Mouse (Mus musculus): Measurements from ENCODE around the gene Map6d1.

The Map6d1 gene

DNA sequence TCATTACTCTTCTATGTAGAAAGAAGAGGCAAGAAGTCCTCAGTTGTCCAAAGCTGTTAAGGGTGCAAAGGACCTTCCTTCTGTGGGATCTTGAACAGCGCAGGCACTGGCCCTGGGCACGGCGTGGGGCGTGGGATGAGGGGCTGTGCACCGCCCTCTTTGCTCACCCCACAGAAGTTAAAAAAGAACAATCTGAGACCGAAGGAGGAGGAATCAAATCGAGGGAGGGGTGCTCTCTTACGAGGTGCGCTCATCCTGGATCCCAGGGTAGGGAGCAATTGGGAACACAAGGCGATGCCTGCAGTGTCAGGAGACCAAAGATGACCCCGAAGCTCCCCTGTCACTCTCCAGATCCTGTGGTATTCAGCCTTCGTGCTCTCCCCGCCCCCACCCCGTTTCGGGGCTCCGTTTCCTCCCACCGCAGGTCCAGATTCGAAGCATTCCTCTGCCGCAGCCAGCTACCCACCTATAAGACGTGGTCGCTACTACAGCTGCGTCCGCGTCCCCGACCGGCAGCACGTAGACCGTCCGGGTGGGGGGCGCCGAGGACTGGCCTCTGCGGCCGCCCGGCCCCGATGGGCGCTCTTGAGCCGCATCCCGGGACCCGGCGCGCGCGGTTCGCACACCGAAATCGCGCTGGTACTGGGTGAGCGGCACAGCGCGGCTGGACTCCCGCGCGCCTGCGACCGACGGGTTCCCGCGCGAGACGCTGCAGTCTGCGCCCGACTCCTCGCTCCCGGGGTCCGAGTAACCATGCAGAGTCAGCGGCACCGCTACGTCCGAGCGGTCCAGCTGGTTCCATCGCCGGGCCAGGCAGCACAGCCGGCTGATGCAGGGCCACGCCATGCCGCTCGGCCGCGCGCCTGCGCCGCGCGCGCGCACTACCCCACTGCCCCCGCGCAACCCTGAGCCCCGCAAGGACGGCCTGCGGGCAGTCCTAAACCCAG lies at the start of gene Map6d1:
Map6d1 (minus strand) TSS at position 891 of the 947 bp plus-strand sequence.
- Histone ChIP-seq H3K27me3 (ENCODE audit: insufficient read depth, low read length) (peaks cover 57% of the 10 kb centered on the region), H3K4me3 (replicated peaks; ENCODE audit: low read length) (peak within 1 kb of the TSS; percentile 91), H3K4me1 (replicated peaks; ENCODE audit: low read depth, low read length) (peaks cover 12% of the 10 kb centered on the region), H3K36me3 (ENCODE audit: insufficient read depth, low read length) (no peaks in the 10 kb centered on the region), H3K9me3 (ENCODE audit: low read length) (no peaks in the 10 kb centered on the region)
- no peak for TF ChIP-seq POU5F1 (IDR thresholded peaks at IDR 0.05; ENCODE audit: borderline replicate concordance, low read length)
- TF ChIP-seq CTCF (conservative IDR thresholded peaks at IDR 0.05; ENCODE audit: low read length): no peak
- TF ChIP-seq NANOG (IDR thresholded peaks at IDR 0.05; ENCODE audit: borderline replicate concordance, low read length): no peak

DNA sequence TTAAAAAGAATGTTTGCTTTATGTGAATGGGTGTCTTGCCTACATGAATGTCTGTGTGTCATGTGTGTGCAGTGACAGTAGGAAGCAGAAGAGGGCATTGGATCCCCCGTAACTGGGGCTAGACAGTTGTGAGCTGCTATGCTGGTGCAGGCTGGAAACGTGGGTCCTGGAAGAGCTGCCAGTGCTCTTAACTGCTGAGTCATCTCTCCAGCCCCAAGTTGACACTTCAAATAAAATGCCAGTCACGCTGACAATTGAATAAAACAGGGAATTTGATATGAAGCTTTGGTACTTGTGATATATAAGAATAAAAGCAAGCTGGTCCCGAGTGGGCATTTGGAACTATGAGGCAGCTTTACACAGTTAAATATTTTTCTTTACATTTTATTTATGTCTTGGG lies 39.1 kb upstream of the Map6d1 start:
- Histone ChIP-seq H3K9me3 (ENCODE audit: low read length) (no peaks in the 10 kb centered on the region), H3K4me1 (replicated peaks; ENCODE audit: low read depth, low read length) (peaks cover 21% of the 10 kb centered on the region), H3K4me3 (replicated peaks; ENCODE audit: low read length) (no peak overlapping the region), H3K27me3 (ENCODE audit: insufficient read depth, low read length) (no peaks in the 10 kb centered on the region), H3K36me3 (ENCODE audit: insufficient read depth, low read length) (peaks cover 72% of the 10 kb centered on the region)
- TF ChIP-seq POU5F1 (IDR thresholded peaks at IDR 0.05; ENCODE audit: borderline replicate concordance, low read length) (no peak), CTCF (conservative IDR thresholded peaks at IDR 0.05; ENCODE audit: low read length) (no peak), NANOG (IDR thresholded peaks at IDR 0.05; ENCODE audit: borderline replicate concordance, low read length) (no peak)

DNA sequence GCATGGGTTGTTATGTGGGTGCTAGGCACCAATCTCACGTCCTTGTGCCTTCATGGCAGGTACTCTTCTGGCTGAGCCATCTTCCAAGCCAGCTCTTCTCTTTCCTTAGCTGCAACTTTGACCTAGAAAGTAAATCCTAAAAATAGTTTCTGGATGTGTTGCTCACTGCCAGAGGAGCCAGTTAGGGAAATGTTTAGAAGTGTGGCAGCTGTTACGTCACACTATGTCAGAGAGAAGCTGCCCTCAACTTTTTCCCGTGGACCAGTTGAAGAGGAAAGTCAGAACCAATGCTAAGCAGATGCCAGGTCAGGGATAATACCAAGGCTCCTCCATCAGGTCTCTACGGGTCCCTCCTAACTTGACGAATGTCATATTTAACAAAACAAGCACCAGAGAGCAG lies 38.2 kb upstream of the Map6d1 start:
- no peak for TF ChIP-seq POU5F1 (IDR thresholded peaks at IDR 0.05; ENCODE audit: borderline replicate concordance, low read length)
- no peak for TF ChIP-seq CTCF (conservative IDR thresholded peaks at IDR 0.05; ENCODE audit: low read length)
- no peak for TF ChIP-seq NANOG (IDR thresholded peaks at IDR 0.05; ENCODE audit: borderline replicate concordance, low read length)
- H3K9me3 ChIP-seq (ENCODE audit: low read length): no peaks in the 10 kb centered on the region
- peaks cover 17% of the 10 kb centered on the region for H3K4me1 ChIP-seq (replicated peaks; ENCODE audit: low read depth, low read length)
- H3K4me3 ChIP-seq (replicated peaks; ENCODE audit: low read length): no peak overlapping the region
- H3K27me3 ChIP-seq (ENCODE audit: insufficient read depth, low read length): no peaks in the 10 kb centered on the region
- H3K36me3 ChIP-seq (ENCODE audit: insufficient read depth, low read length): peaks cover 64% of the 10 kb centered on the region

DNA sequence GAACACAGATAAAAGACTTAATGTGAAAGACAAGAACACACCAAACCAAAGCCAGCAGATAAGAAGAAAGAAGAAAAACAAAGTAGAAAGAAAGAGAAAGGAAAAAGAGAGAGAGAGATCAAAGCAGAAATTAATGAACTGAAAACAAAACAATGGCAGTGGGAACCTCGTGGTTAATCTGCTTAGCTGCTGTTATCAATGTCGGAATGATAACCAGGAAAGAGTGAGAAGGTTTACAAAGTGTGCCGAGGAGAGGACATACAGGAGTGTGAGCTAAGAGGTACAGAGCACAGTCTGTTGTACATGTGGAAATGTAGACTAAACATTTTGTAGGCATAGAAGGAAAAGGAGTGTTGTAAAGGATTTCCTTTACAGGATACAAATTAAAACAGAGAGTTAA lies 31.8 kb upstream of the Map6d1 start:
- H3K4me3 ChIP-seq (replicated peaks; ENCODE audit: low read length): no peak overlapping the region
- H3K9me3 ChIP-seq (ENCODE audit: low read length): no peaks in the 10 kb centered on the region
- no peaks in the 10 kb centered on the region for H3K4me1 ChIP-seq (replicated peaks; ENCODE audit: low read depth, low read length)
- 0 out of 2 replicates have a peak, but pooled peaks cover 3% of the 10 kb centered on the region for H3K27me3 ChIP-seq (ENCODE audit: insufficient read depth, low read length)
- H3K36me3 ChIP-seq (ENCODE audit: insufficient read depth, low read length): peaks cover 2% of the 10 kb centered on the region
- TF ChIP-seq NANOG (IDR thresholded peaks at IDR 0.05; ENCODE audit: borderline replicate concordance, low read length): no peak
- no peak for TF ChIP-seq CTCF (conservative IDR thresholded peaks at IDR 0.05; ENCODE audit: low read length)
- TF ChIP-seq POU5F1 (IDR thresholded peaks at IDR 0.05; ENCODE audit: borderline replicate concordance, low read length): no peak

DNA sequence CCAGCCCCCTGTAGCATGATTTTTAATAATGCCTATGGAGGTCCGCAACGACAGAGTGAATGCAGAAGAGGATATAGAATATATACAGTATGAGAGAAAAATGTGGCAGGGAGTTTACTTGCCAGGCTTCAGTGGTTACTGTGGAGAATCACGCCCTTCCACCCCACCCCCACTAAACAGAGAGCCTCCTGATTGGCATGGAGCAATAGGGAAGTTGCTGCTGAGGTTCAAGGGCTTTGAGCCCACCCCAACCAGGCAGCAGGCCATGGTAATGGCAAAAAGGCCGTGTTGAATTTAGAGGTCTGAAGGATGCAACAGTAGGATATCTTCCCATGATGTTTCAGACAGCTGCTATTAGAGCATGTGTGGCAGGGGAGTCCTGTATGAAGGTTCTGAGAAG lies 30.2 kb upstream of the Map6d1 start:
- H3K27me3 ChIP-seq (ENCODE audit: insufficient read depth, low read length): 0 out of 2 replicates have a peak, but pooled peaks cover 3% of the 10 kb centered on the region
- H3K36me3 ChIP-seq (ENCODE audit: insufficient read depth, low read length): no peaks in the 10 kb centered on the region
- H3K4me3 ChIP-seq (replicated peaks; ENCODE audit: low read length): no peak overlapping the region
- no peaks in the 10 kb centered on the region for H3K9me3 ChIP-seq (ENCODE audit: low read length)
- TF ChIP-seq POU5F1 (IDR thresholded peaks at IDR 0.05; ENCODE audit: borderline replicate concordance, low read length): no peak
- TF ChIP-seq NANOG (IDR thresholded peaks at IDR 0.05; ENCODE audit: borderline replicate concordance, low read length): no peak
- no peak for TF ChIP-seq CTCF (conservative IDR thresholded peaks at IDR 0.05; ENCODE audit: low read length)
- no peaks in the 10 kb centered on the region for H3K4me1 ChIP-seq (replicated peaks; ENCODE audit: low read depth, low read length)

DNA sequence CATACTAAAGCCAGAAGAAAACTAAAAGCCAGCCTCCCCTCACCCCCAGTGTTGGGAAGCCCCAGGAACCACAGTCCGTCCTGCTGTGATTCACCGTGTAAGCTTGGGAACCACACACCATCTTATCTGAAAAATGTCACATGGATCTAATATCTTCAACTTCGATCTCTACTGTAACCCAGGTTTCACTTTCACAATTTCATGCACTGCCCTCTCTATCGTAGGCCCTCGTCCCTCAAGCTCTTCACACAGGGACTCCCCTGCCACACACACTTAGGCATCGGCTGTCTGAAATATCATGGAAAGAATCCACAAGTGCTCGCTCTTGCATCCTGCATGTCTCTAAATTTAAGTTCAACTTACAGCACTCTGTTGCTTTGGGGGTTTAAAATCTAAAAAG lies 23.9 kb upstream of the Map6d1 start:
- TF ChIP-seq NANOG (IDR thresholded peaks at IDR 0.05; ENCODE audit: borderline replicate concordance, low read length): no peak
- TF ChIP-seq CTCF (conservative IDR thresholded peaks at IDR 0.05; ENCODE audit: low read length): no peak
- no peak for TF ChIP-seq POU5F1 (IDR thresholded peaks at IDR 0.05; ENCODE audit: borderline replicate concordance, low read length)
- Histone ChIP-seq H3K36me3 (ENCODE audit: insufficient read depth, low read length) (no peaks in the 10 kb centered on the region), H3K4me1 (replicated peaks; ENCODE audit: low read depth, low read length) (no peaks in the 10 kb centered on the region)

DNA sequence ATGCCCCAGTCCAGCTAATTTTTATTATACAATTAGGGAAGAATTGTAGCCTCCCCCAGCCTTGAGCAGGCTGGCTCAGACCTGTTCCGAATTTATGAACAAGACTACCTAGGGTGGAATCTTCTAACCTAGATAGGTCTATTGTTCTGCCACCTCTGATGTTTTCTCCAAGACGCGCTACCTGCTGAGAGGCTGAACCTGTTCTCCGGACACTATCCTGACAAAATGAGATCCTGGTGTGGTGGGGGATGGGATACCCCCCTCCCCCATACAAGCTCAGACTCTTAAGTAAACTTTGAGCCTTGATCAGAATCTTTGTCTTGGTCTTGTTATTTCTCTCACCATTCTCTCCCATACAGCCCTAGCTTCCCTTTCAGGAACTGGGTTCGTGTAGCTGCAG lies 16.8 kb upstream of the Map6d1 start:
- H3K27me3 ChIP-seq (ENCODE audit: insufficient read depth, low read length): no peaks in the 10 kb centered on the region; the same call in 1 of the 2 replicates
- no peaks in the 10 kb centered on the region for H3K36me3 ChIP-seq (ENCODE audit: insufficient read depth, low read length)
- no peak overlapping the region for H3K4me3 ChIP-seq (replicated peaks; ENCODE audit: low read length)
- peaks cover 31% of the 10 kb centered on the region for H3K9me3 ChIP-seq (ENCODE audit: low read length)
- no peaks in the 10 kb centered on the region for H3K4me1 ChIP-seq (replicated peaks; ENCODE audit: low read depth, low read length)
- no peak for TF ChIP-seq POU5F1 (IDR thresholded peaks at IDR 0.05; ENCODE audit: borderline replicate concordance, low read length)
- no peak for TF ChIP-seq CTCF (conservative IDR thresholded peaks at IDR 0.05; ENCODE audit: low read length)
- TF ChIP-seq NANOG (IDR thresholded peaks at IDR 0.05; ENCODE audit: borderline replicate concordance, low read length): no peak

More for the DNA sequence above, 23.9 kb upstream of the Map6d1 start:
- Histone ChIP-seq H3K27me3 (ENCODE audit: insufficient read depth, low read length) (peaks cover 3% of the 10 kb centered on the region; the same call in 1 of the 2 replicates), H3K4me3 (replicated peaks; ENCODE audit: low read length) (no peak overlapping the region), H3K9me3 (ENCODE audit: low read length) (no peaks in the 10 kb centered on the region)

DNA sequence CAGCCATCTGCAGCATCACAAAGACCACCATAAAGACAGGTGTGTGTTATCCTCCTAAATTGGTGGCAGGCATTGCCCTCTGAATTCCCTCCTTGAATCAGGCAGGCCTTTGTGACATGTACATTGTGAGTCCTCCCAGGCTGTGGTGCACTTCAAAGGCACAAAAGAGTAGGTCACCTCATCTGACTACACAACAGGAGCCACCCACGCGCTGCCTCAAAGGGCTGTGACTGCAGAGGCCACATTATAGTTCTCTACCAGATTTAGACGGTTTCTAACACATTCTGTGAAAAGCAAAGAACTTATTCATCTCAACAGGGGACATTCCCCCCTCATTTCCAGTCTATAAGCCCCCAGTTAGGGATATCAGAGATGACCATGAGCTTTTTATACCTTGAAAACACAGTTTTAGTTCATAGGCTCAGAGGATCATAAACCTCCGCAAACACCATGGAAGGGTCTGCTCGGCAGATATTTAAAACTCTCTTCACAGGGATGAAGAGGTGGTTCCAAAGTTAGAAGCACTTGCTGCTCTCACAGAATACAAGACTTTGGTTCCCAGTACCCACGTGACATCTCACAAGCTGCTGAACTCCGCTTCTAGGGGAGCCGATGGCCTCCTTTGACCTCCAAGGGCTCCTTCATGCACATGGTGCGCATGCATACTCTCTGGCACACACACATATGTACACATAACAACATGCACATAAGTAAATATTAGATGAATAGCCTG lies 7.5 kb upstream of the Map6d1 start:
- Histone ChIP-seq H3K4me3 (replicated peaks; ENCODE audit: low read length) (no peak overlapping the region), H3K4me1 (replicated peaks; ENCODE audit: low read depth, low read length) (no peaks in the 10 kb centered on the region), H3K36me3 (ENCODE audit: insufficient read depth, low read length) (no peaks in the 10 kb centered on the region), H3K27me3 (ENCODE audit: insufficient read depth, low read length) (peaks cover 4% of the 10 kb centered on the region; the same call in 1 of the 2 replicates), H3K9me3 (ENCODE audit: low read length) (peaks cover 5% of the 10 kb centered on the region; the same call in 1 of the 2 replicates)
- no peak for TF ChIP-seq CTCF (conservative IDR thresholded peaks at IDR 0.05; ENCODE audit: low read length)
- no peak for TF ChIP-seq POU5F1 (IDR thresholded peaks at IDR 0.05; ENCODE audit: borderline replicate concordance, low read length)

Measured in E14TG2a.4 (cell line).